Mouse (Mus musculus) midbrain, embryonic 14.5 days (tissue): ENCODE results near the gene Tom1l1. TPM values are rescaled to one million over a fixed set of nuclear protein-coding genes. Genes with fewer than 3 reads are reported as not detected.

Experiments used
- ATAC-seq: fragments of 200-750 bp; cut with Nextera tagmentation; 2 replicates; pipeline ENCODE4 v1.8.0; 2017; ENCODE audit warnings: moderate number of reproducible peaks, moderate library complexity; ENCODE audit not compliant: low FRiP score, low TSS enrichment
- DNase-seq: peaks from one replicate; pipeline ENCODE4 v3.0.0-alpha.2; 2015
- H3K27ac ChIP-seq: fragments of 300-500 bp; sonication (generic); replicated peaks from 2 replicates; pipeline ENCODE4 v1.5.1; 2014; ENCODE audit warnings: mild to moderate bottlenecking, low read depth, low read length, moderate library complexity
- H3K27me3 ChIP-seq: fragments of 300-500 bp; sonication (generic); 2 replicates; pipeline ENCODE4 v1.6.1; 2014; ENCODE audit warnings: low read length, control low read depth, mixed read lengths; ENCODE audit not compliant: control insufficient read depth, insufficient read depth
- H3K36me3 ChIP-seq: fragments of 300-500 bp; sonication (generic); 2 replicates; pipeline ENCODE4 v1.6.1; 2014; ENCODE audit warnings: low read length, control low read depth; ENCODE audit not compliant: control insufficient read depth, insufficient read depth
- H3K4me1 ChIP-seq: fragments of 300-500 bp; sonication (generic); 2 replicates; pipeline ENCODE4 v1.6.1; 2014; ENCODE audit warnings: mild to moderate bottlenecking, antibody characterized with exemption, low read length, control low read depth; ENCODE audit not compliant: control insufficient read depth, insufficient read depth
- H3K4me2 ChIP-seq: fragments of 300-500 bp; sonication (generic); 2 replicates; pipeline ENCODE4 v1.6.1; 2014; ENCODE audit warnings: mild to moderate bottlenecking, low read length, moderate library complexity
- H3K4me3 ChIP-seq: fragments of 300-500 bp; sonication (generic); replicated peaks from 2 replicates; pipeline ENCODE4 v1.5.1; 2014; ENCODE audit warnings: low read depth, low read length
- H3K9ac ChIP-seq: fragments of 300-500 bp; sonication (generic); replicated peaks from 2 replicates; pipeline ENCODE4 v1.6.1; 2014; ENCODE audit warnings: mild to moderate bottlenecking, low read length, moderate library complexity
- H3K9me3 ChIP-seq: fragments of 300-500 bp; sonication (generic); 2 replicates; pipeline ENCODE4 v1.6.1; 2016; ENCODE audit warnings: low read length, control low read depth, mixed read lengths; ENCODE audit not compliant: control insufficient read depth
- WGBS: fragments of 180-500 bp; shearing (Covaris S2); extraction: QIAGEN DNeasy Blood & Tissue Kit; methylation state at CpG from one replicate; pipeline ENCODE4 v1.1.7; 2014; 5-methylcytosine and 5-hydroxymethylcytosine counted together
- polyA plus RNA-seq: library from polyadenylated mRNA; unstranded; fragments of >200 nt; fragmentation: Nextera tagmentation; extraction: Ambion mirVana; gene quantifications from 2 replicates; pipeline ENCODE4 v1.2.1, GENCODE M21; 2014

Tom1l1 gene
- polyA plus RNA-seq, 1 experiment from 2014 or later: 16.9 TPM

DNA sequence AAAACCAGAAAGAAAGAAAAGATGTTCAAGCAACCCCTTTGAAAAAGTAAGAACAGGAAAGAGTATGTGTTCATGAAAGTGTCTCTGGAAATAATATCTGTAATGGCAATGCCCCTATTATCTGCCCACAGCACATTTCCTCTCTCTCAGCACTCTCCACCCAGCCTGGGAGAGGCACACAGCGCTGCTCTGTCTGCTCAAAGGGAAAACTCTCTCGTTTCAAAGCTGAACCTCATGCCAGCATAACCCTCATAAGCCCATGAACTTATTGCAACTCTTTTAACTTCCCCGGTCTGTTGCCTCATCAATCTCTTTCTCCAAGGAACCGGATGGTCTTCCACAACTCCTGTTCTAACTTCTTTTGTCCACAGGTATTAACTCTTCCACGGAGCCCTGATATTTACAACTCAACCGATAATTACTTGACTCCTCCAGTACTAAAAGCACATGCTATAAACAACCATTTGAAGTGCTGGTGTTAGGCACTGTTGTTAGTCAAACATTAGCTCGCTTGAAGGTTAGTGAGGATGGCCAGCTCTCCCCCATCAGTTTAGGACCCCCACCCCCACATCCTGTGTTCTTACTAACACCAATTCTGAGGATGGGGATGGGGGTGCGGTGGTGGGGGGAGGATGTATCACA lies 23.7 kb downstream of the Tom1l1 start:
- H3K27ac ChIP-seq: peak overlapping the region; percentile 42; the same call in 1 of the 2 replicates
- peaks cover 17% of the 10 kb centered on the region for H3K4me1 ChIP-seq
- ATAC-seq (no peak), DNase-seq (peak; percentile 19)
- no peaks in the 10 kb centered on the region for H3K36me3 ChIP-seq
- H3K4me3 ChIP-seq: no peak overlapping the region
- H3K9me3 ChIP-seq: no peaks in the 10 kb centered on the region
- 41% methylated on average over 8 of the region's 8 CpGs for WGBS
- no peaks in the 10 kb centered on the region for H3K27me3 ChIP-seq
- no peak overlapping the region for H3K9ac ChIP-seq
- no peak overlapping the region for H3K4me2 ChIP-seq

DNA sequence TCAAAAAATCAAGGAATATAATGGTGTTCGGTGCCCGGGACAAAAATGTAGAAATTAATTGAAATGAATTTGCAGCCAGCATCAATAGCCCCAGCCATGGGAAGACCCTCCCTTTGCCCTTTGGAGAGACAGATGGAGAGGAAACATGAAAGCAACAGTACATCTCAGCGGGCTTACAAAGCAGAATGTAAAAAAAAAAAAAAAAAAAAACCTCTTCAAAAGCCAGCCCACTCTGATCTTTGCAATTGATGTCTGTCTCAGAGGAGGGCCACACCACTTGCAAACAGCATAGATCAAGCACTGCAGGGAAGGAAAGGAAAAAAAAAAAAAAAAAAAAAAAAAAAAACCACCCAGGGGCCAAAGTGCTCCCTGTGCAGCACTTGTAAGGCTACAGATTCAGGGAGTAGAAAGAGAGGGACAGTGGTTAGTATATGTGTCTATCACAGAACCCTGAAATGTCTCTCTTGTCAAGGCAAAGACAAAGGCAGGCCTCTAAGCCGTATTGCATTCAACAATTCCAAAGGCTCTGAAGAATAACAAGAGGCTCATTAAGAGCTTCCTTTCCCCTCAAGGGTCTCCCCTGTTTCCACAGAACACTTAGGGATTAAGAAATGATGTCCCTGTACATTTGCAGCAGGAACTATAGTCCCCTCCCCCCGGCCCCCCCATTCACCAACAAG lies 24.4 kb downstream of the Tom1l1 start:
- ATAC-seq (peak; percentile 40; the same call in 1 of the 2 replicates), DNase-seq (peak; percentile 53)
- Histone ChIP-seq H3K36me3 (no peaks in the 10 kb centered on the region), H3K4me2 (no peak overlapping the region), H3K4me3 (no peak overlapping the region), H3K27ac (no peak overlapping the region; the same call in 1 of the 2 replicates), H3K9me3 (no peaks in the 10 kb centered on the region), H3K9ac (no peak overlapping the region), H3K27me3 (no peaks in the 10 kb centered on the region), H3K4me1 (peaks cover 17% of the 10 kb centered on the region)
- WGBS: 23% methylated on average over 5 of the region's 5 CpGs

DNA sequence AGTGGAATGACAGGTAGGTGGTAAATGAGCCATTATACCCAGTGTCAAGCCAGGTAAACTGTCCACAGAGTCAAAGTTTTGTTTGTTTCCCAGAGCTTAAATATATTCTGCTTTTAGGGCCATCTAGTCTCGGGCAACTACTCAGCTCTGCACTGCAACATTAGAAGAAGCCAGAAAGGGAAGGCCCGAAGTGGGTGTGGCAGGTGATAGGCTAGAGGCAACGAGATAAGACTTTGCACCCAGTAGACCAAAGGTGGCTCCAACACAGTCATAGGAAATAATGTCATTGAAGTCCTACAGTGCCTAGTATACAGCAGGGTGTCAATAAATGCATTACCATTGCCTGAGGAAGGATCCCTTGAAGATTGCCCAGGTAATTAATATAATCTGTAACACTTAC lies 25.1 kb downstream of the Tom1l1 start:
- Histone ChIP-seq H3K27ac (no peak overlapping the region), H3K4me1 (peaks cover 17% of the 10 kb centered on the region), H3K9me3 (no peaks in the 10 kb centered on the region), H3K27me3 (no peaks in the 10 kb centered on the region), H3K4me2 (no peak overlapping the region), H3K4me3 (no peak overlapping the region), H3K36me3 (no peaks in the 10 kb centered on the region), H3K9ac (no peak overlapping the region)
- no peak for DNase-seq
- 80% methylated on average over 3 of the region's 3 CpGs for WGBS
- no peak for ATAC-seq

- Histone ChIP-seq H3K9ac (no peak overlapping the region), H3K27ac (no peak overlapping the region), H3K4me2 (no peak overlapping the region), H3K9me3 (no peaks in the 10 kb centered on the region), H3K36me3 (no peaks in the 10 kb centered on the region), H3K4me3 (no peak overlapping the region), H3K27me3 (no peaks in the 10 kb centered on the region), H3K4me1 (peaks cover 17% of the 10 kb centered on the region)
- no peak for ATAC-seq
- 91% methylated on average over 4 of the region's 4 CpGs for WGBS
- no peak for DNase-seq
Observed at GRCm38 (mm10) chr11:90660662-90661061, 27.5 kb downstream of the Tom1l1 start.

- DNase-seq (no peak), ATAC-seq (no peak)
- H3K36me3 ChIP-seq: no peaks in the 10 kb centered on the region
- no peaks in the 10 kb centered on the region for H3K4me1 ChIP-seq
- no peak overlapping the region for H3K9ac ChIP-seq
- 90% methylated on average over 12 of the region's 12 CpGs for WGBS
- no peak overlapping the region for H3K4me2 ChIP-seq
- H3K4me3 ChIP-seq: no peak overlapping the region
- no peak overlapping the region for H3K27ac ChIP-seq
- no peaks in the 10 kb centered on the region for H3K9me3 ChIP-seq
- no peaks in the 10 kb centered on the region for H3K27me3 ChIP-seq
Observed at GRCm38 (mm10) chr11:90657527-90657926, 30.6 kb downstream of the Tom1l1 start.

DNA sequence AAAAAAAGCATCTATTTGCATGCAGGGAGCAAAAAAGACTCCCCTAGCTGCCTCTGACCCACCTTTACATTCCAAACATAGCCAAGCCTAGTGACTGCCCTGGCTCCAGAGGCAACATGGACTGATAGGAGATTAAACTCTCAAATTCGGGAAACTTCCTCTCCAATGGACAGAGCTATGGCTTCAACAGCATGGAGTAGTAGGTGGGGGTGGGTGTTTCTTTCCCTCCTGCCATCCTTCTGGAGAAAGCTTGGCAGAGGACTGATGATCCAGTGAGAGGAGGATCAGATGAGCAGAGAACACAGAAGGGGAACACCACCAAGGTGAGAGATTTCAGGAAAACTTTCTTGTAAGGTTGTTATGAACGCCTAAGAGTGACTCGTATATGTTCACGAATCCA lies 35.6 kb downstream of the Tom1l1 start:
- ATAC-seq: no peak
- no peaks in the 10 kb centered on the region for H3K27me3 ChIP-seq
- H3K4me2 ChIP-seq: no peak overlapping the region
- no peaks in the 10 kb centered on the region for H3K4me1 ChIP-seq
- 92% methylated on average over 4 of the region's 4 CpGs for WGBS
- H3K9me3 ChIP-seq: no peaks in the 10 kb centered on the region
- H3K4me3 ChIP-seq: no peak overlapping the region
- H3K36me3 ChIP-seq: peaks cover 21% of the 10 kb centered on the region
- H3K9ac ChIP-seq: no peak overlapping the region
- no peak overlapping the region for H3K27ac ChIP-seq
- no peak for DNase-seq

DNA sequence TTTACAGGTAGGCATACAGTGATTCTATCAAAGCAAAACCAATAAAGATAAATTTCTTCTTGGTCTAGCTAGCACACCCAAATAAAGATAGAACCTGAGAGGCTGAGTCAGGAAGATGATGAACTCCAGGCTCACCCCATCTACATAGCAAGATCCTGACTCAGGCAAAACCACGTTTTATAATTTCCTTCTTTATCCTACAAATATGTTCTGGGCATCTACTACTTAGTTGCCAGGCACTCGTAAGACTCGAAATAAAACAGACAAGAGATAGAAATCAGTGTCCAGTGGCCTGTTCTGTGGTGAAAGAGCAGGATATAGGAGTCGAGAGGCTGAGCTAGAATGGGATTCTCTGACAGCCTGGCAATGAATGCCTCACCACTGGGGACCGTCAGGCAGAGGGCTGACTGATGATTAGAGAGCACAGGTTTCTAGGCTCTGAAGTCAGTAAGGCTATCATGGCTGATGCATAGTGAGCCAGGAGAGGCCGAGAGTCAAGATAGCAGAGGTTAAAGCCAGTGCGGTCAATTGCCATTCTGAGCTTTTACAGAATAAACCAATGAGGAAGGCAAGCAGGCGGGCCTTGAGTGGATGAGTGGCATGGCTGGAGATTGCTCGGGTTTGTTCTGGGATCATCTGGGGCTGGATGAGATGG lies 37.8 kb downstream of the Tom1l1 start:
- Histone ChIP-seq H3K27me3 (no peaks in the 10 kb centered on the region), H3K36me3 (peaks cover 40% of the 10 kb centered on the region), H3K4me3 (no peak overlapping the region), H3K27ac (0 out of 2 replicates have a peak overlapping the region, but pooled peaks have one; percentile 2), H3K4me2 (no peak overlapping the region), H3K9ac (no peak overlapping the region), H3K9me3 (no peaks in the 10 kb centered on the region), H3K4me1 (no peaks in the 10 kb centered on the region)
- 81% methylated on average over 9 of the region's 9 CpGs for WGBS
- ATAC-seq (no peak), DNase-seq (no peak)

- no peak overlapping the region for H3K27ac ChIP-seq
- no peaks in the 10 kb centered on the region for H3K27me3 ChIP-seq
- DNase-seq: no peak
- no peak overlapping the region for H3K4me2 ChIP-seq
- no peaks in the 10 kb centered on the region for H3K9me3 ChIP-seq
- H3K4me3 ChIP-seq: no peak overlapping the region
- H3K9ac ChIP-seq: no peak overlapping the region
- WGBS: 93% methylated on average over 6 of the region's 6 CpGs
- ATAC-seq: no peak
- peaks cover 46% of the 10 kb centered on the region for H3K36me3 ChIP-seq
- H3K4me1 ChIP-seq: no peaks in the 10 kb centered on the region
Observed at GRCm38 (mm10) chr11:90649777-90650176, 38.4 kb downstream of the Tom1l1 start.
